32 mouse cellular contexts compared by ENCODE assay signal in genomic region chr12:110705419-110705818, GRCm38 (mm10). TPM values are rescaled to one million over a fixed set of nuclear protein-coding genes. Genes with fewer than 3 reads are reported as not detected.
"Had no signal": no experiment of that assay in that cellular context is flagged by ENCODE, and none has a peak within 500 bp of the region (broad histone marks: within the 10 kb centered on the region; RNA-seq: fewer than 3 reads in every experiment).

No protein-coding gene starts in this region.

RNA-seq across cellular contexts. Expression of gene 1700001K19Rik, which starts 23.0 kb away (rescaled TPM):
- total RNA-seq: heart, postnatal 10 days; heart, postnatal 14 days; heart, postnatal 25 days; heart, postnatal 36 days; heart, postnatal 4 days; hematopoietic stem cell, adult 5-6 weeks; hindbrain, postnatal 0 days; layer of hippocampus, adult 18-20 months; layer of hippocampus, adult 2 months; layer of hippocampus, adult 8-10 months; layer of hippocampus, postnatal 10 days; layer of hippocampus, postnatal 14 days; layer of hippocampus, postnatal 25 days; layer of hippocampus, postnatal 36 days; left cerebral cortex, adult 18-20 months had no signal
- polyA plus RNA-seq: heart, embryonic 10.5 days; heart, embryonic 12.5 days; heart, embryonic 13.5 days; heart, embryonic 14.5 days; heart, embryonic 15.5 days; heart, embryonic 16.5 days; heart, postnatal 0 days; hindbrain, embryonic 10.5 days; hindbrain, embryonic 12.5 days; intestine, embryonic 15.5 days; intestine, embryonic 16.5 days; intestine, postnatal 0 days; kidney, adult 2 months; kidney, embryonic 14.5 days; kidney, embryonic 16.5 days; kidney, postnatal 0 days; large intestine, adult 2 months had no signal
